In the genomic region with DNA sequence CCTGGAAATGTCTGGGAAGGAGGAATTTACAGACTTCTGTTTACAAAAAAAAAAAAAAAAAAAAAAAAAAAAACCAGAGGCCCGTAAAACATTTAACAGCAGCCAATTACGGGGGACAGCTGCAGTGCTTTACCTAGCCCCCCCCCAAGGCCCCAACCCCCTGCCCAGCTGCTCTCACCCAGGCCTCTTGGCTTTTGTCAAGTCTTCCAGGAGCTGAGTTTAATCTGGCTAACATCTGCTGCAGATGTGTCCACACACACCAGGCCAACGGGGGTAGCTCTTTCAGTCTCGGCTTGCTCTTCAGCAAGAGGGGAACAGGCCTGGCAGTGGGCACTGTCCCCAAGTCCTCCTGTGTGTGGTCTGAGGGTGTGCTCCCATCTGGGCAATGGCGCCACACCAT, we compare ENCODE assay signal across 13 mouse cellular contexts. TPM values are rescaled to one million over a fixed set of nuclear protein-coding genes. Genes with fewer than 3 reads are reported as not detected.
A peak's percentile ranks its signal among the peaks of the same experiment; 100 is the strongest.
DNase-seq lines count a peak whose midpoint lies in the region; ATAC-seq and TF ChIP-seq lines count a peak whose summit lies in the region.
"Had no signal": no experiment of that assay in that cellular context is flagged by ENCODE, and none has a peak within 500 bp of the region (broad histone marks: within the 10 kb centered on the region; RNA-seq: fewer than 3 reads in every experiment).

No protein-coding gene starts in this region.

- dilution Hi-C loops in CH12.LX (cut with MboI; ENCODE audit: extremely low pct_ligation_motif_present, extremely low pct_unique_long_range_greater_than_20kb, low sequenced_read_pairs), result no loop called here

- in situ Hi-C loops in CH12.LX (cut with MboI; ENCODE audit: low pct_ligation_motif_present, low pct_unique_long_range_greater_than_20kb, low sequenced_read_pairs), result no loop called here

- H3K4me2 ChIP-seq in hindbrain, embryonic 11.5 days (replicated peaks; ENCODE audit: low read depth, low read length), result no peak overlapping the region
- no peak overlapping the region for H3K4me2 ChIP-seq in hindbrain, postnatal 0 days (ENCODE audit: low read depth, low read length)
- no peak overlapping the region for H3K4me2 ChIP-seq in CH12.LX (ENCODE audit: insufficient read depth, low read depth, poor library complexity, severe bottlenecking)
- H3K4me2 ChIP-seq: hindbrain, embryonic 15.5 days had no signal

- H3K27ac ChIP-seq in hindbrain, embryonic 11.5 days (ENCODE audit: low read depth, low read length), result 0 out of 2 replicates have a peak overlapping the region, but pooled peaks have one; percentile 20
- no peak overlapping the region for H3K27ac ChIP-seq in hindbrain, postnatal 0 days
- no peak overlapping the region for H3K27ac ChIP-seq in CH12.LX (ENCODE audit: insufficient read depth, low read depth)
- peak overlapping the region; percentile 68 for H3K27ac ChIP-seq in limb, embryonic 10.5 days
- H3K27ac ChIP-seq: hindbrain, embryonic 15.5 days; macrophage had no signal

- H3K4me1 ChIP-seq in hindbrain, embryonic 11.5 days (replicated peaks; ENCODE audit: control insufficient read depth, insufficient read depth, low read length), result 0 out of 2 replicates have a peak, but pooled peaks cover 6% of the 10 kb centered on the region
- H3K4me1 ChIP-seq in hindbrain, postnatal 0 days (ENCODE audit: insufficient read depth, low read length), result peaks cover 39% of the 10 kb centered on the region
- peaks cover 4 to 7% of the 10 kb centered on the region in 2 experiments; a peak in 3 of 4 replicates for H3K4me1 ChIP-seq in CH12.LX (ENCODE audit: control insufficient read depth in 1 of 2, insufficient read depth in 2 of 2)
- H3K4me1 ChIP-seq in limb, embryonic 10.5 days, result peaks cover 96% of the 10 kb centered on the region

- no peak overlapping the region for H3K4me3 ChIP-seq in hindbrain, embryonic 11.5 days (ENCODE audit: low read depth, low read length)
- no peak overlapping the region for H3K4me3 ChIP-seq in hindbrain, postnatal 0 days (ENCODE audit: low read length)
- no peak overlapping the region for H3K4me3 ChIP-seq in CH12.LX (replicated peaks in 1 of 3; ENCODE audit: low read depth in 2 of 3, low read length in 2 of 3, poor library complexity in 1 of 3)
- peak overlapping the region; percentile 9; the same call in 1 of the 2 replicates for H3K4me3 ChIP-seq in limb, embryonic 10.5 days
- H3K4me3 ChIP-seq: hindbrain, embryonic 15.5 days had no signal

- no peak for TF ChIP-seq EP300 in CH12.LX (IDR thresholded peaks at IDR 0.05; ENCODE audit: low read length)

- no peak overlapping the region for H3K9ac ChIP-seq in hindbrain, embryonic 11.5 days (ENCODE audit: low read depth, low read length)
- H3K9ac ChIP-seq in hindbrain, postnatal 0 days (replicated peaks; ENCODE audit: low read length), result no peak overlapping the region
- H3K9ac ChIP-seq in CH12.LX (ENCODE audit: insufficient read depth, low read depth), result no peak overlapping the region
- H3K9ac ChIP-seq: hindbrain, embryonic 15.5 days had no signal

- H3K9me3 ChIP-seq in hindbrain, embryonic 11.5 days (ENCODE audit: control insufficient read depth, low read length), result no peaks in the 10 kb centered on the region
- no peaks in the 10 kb centered on the region for H3K9me3 ChIP-seq in hindbrain, postnatal 0 days (ENCODE audit: low read length)
- H3K9me3 ChIP-seq in CH12.LX (replicated peaks; ENCODE audit: low read length), result no peaks in the 10 kb centered on the region
- no peaks in the 10 kb centered on the region for H3K9me3 ChIP-seq in limb, embryonic 10.5 days (replicated peaks)
- H3K9me3 ChIP-seq: hindbrain, embryonic 15.5 days had no signal

- no peak for DNase-seq in hindbrain, embryonic 11.5 days (ENCODE audit: low spot score)
- DNase-seq in hindbrain, postnatal 0 days (ENCODE audit: low spot score), result no peak
- DNase-seq in CH12.LX (ENCODE audit: extremely low read depth) (no peak), adipocyte (ENCODE audit: low spot score) (peak; percentile 12)
- no peak for DNase-seq in limb, embryonic 10.5 days (ENCODE audit: low spot score)
- no peak for DNase-seq in layer of hippocampus, adult 8-10 months (ENCODE audit: low spot score in 2 of 2)
- no peak for DNase-seq in left cerebral cortex, adult 18-20 months (ENCODE audit: low spot score in 2 of 2)
- DNase-seq: adrenal gland, postnatal 25 days; cerebellum, adult 9-10 months; lung, adult 18-20 months; thymus, adult 18-20 months had no signal

- H3K36me3 ChIP-seq in hindbrain, embryonic 11.5 days (ENCODE audit: control insufficient read depth, insufficient read depth, low read length), result 0 out of 2 replicates have a peak, but pooled peaks cover 2% of the 10 kb centered on the region
- H3K36me3 ChIP-seq in hindbrain, postnatal 0 days (ENCODE audit: insufficient read depth, low read length), result no peaks in the 10 kb centered on the region
- no peaks in the 10 kb centered on the region for H3K36me3 ChIP-seq in CH12.LX (replicated peaks in 1 of 2; ENCODE audit: control insufficient read depth in 1 of 2, insufficient read depth in 1 of 2, low read length in 1 of 2)
- H3K36me3 ChIP-seq in limb, embryonic 10.5 days, result peaks cover 94% of the 10 kb centered on the region

- H3K27me3 ChIP-seq in hindbrain, embryonic 11.5 days (ENCODE audit: control insufficient read depth, insufficient read depth, low read length), result no peaks in the 10 kb centered on the region
- H3K27me3 ChIP-seq in hindbrain, postnatal 0 days (ENCODE audit: insufficient read depth, low read length), result no peaks in the 10 kb centered on the region
- peaks cover 91% of the 10 kb centered on the region for H3K27me3 ChIP-seq in CH12.LX (replicated peaks)
- no peaks in the 10 kb centered on the region for H3K27me3 ChIP-seq in limb, embryonic 10.5 days (ENCODE audit: low read depth, poor library complexity, severe bottlenecking)
- H3K27me3 ChIP-seq: hindbrain, embryonic 15.5 days had no signal

- TF ChIP-seq CTCF in hindbrain, postnatal 0 days (IDR thresholded peaks at IDR 0.05; ENCODE audit: low read depth), result no peak
- no peak for TF ChIP-seq CTCF in CH12.LX (conservative IDR thresholded peaks at IDR 0.05 in 1 of 2, IDR thresholded peaks at IDR 0.05 in 1 of 2; ENCODE audit: low read depth in 2 of 2, low read length in 2 of 2)

- no peak for ATAC-seq in hindbrain, embryonic 11.5 days (ENCODE audit: low FRiP score)
- ATAC-seq in hindbrain, postnatal 0 days, result no peak

- no peak for TF ChIP-seq RAD21 in CH12.LX (IDR thresholded peaks at IDR 0.05; ENCODE audit: low read depth, low read length)

- TF ChIP-seq POLR2A in CH12.LX (IDR thresholded peaks at IDR 0.05; ENCODE audit: low read depth, low read length), result no peak

- 70% methylated on average over 5 of the region's 5 CpGs for WGBS in hindbrain, embryonic 11.5 days
- WGBS in hindbrain, postnatal 0 days, result 54% methylated on average over 5 of the region's 5 CpGs
- 42% methylated on average over 5 of the region's 5 CpGs for WGBS in limb, embryonic 10.5 days

- no peaks in the 10 kb centered on the region for H3K79me2 ChIP-seq in CH12.LX (replicated peaks; ENCODE audit: control insufficient read depth, extremely low read depth, insufficient read depth, poor library complexity, severe bottlenecking)

TF ChIP-seq in CH12.LX, 34 proteins besides CTCF, POLR2A, EP300 and RAD21:
- TF ChIP-seq NELFE (IDR thresholded peaks at IDR 0.05; ENCODE audit: low read depth, low read length), result no peak
- 0 out of 2 replicates have a peak, but pooled peaks have one; percentile 37 for TF ChIP-seq ZNF384 (IDR thresholded peaks at IDR 0.05; ENCODE audit: low read depth, low read length)
- no peak for TF ChIP-seq PAX5 (IDR thresholded peaks at IDR 0.05; ENCODE audit: low read length)
- no peak for TF ChIP-seq JUN (IDR thresholded peaks at IDR 0.05; ENCODE audit: insufficient read depth, low read depth, low read length)
- no peak for TF ChIP-seq CHD1 (IDR thresholded peaks at IDR 0.05; ENCODE audit: low read depth, low read length)
TF ChIP-seq in CH12.LX: peak in this region for 1.

RNA-seq across cellular contexts. Expression of a gene that starts 32.7 kb away (rescaled TPM):
- polyA plus RNA-seq in hindbrain, embryonic 11.5 days (2014; fragmentation: Nextera tagmentation; extraction: Ambion mirVana), result 18.1 and 23.1 TPM in 2 replicates
- total RNA-seq in hindbrain, postnatal 0 days (2014; rRNA removed), result 31.1 and 43.1 TPM in 2 replicates
- polyA plus RNA-seq in hindbrain, postnatal 0 days (2015; fragmentation: Nextera tagmentation; extraction: Ambion mirVana), result 8.8 and 9.1 TPM in 2 replicates
- total RNA-seq in CH12.LX (2012; rRNA removed) (0.04 TPM in 2 replicates), CH12.LX (2014; rRNA removed) (not detected in 2 replicates)
- polyA plus RNA-seq in CH12.LX (2012; ENCODE audit: insufficient read length, low read depth), result not detected in 2 replicates
- polyA plus RNA-seq in limb, embryonic 10.5 days (2016; fragmentation: Nextera tagmentation; extraction: Ambion mirVana), result 19.9 and 20.3 TPM in 2 replicates
- total RNA-seq in layer of hippocampus, adult 8-10 months (2022), result 10 to 100 TPM; 20.0 to 23.4 (median 21.4) TPM
- 10 to 100 TPM; 18.8 to 19.0 TPM for total RNA-seq in left cerebral cortex, adult 18-20 months (2021)

Comparison
In these comparisons a context has a peak if more than half of its experiments do, and no peak if none do; other contexts are left out.
1. H3K27ac ChIP-seq: peak in hindbrain, embryonic 11.5 days (single experiment) and limb, embryonic 10.5 days (single experiment); none in hindbrain, postnatal 0 days (single experiment) and CH12.LX (single experiment).
2. RNA of a gene that starts 32.7 kb away (total RNA-seq): 31.1 to 43.1 TPM in hindbrain, postnatal 0 days, 20.0 to 23.4 TPM in layer of hippocampus, adult 8-10 months and 18.8 to 19.0 TPM in left cerebral cortex, adult 18-20 months; 0.04 TPM in CH12.LX; every median in the first group is over 10 times any median in the second.